17 mouse cellular contexts compared by ENCODE assay signal in the genomic region with DNA sequence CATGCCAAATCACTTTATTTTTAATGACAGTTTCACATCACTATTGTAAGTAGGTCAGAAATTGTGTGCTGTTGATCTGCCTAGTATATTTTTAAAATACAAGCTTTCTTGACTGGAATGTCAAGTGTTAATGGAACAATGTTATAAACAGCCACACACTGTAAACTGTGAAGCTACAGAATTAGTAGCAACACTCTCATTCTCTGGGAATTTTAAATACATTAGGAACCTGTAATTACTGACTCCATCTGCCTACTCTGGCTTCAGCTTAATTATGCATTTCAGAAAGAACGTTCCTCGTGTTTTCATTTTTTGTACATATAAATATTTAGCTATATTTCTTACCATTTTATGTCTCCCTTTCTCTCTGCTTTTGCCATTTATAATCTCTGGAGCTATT.
"Had no signal": no experiment of that assay in that cellular context is flagged by ENCODE, and none has a peak within 500 bp of the region (broad histone marks: within the 10 kb centered on the region; RNA-seq: fewer than 3 reads in every experiment).

No protein-coding gene starts in this region.

- H3K4me2 ChIP-seq: lung, embryonic 15.5 days; midbrain, embryonic 11.5 days; midbrain, embryonic 13.5 days; midbrain, embryonic 15.5 days; neural tube, embryonic 12.5 days; stomach, embryonic 15.5 days had no signal

- DNase-seq: lung, adult 2 months; lung, postnatal 14 days; lung, postnatal 36 days; right cerebral cortex, postnatal 14 days; thymus, adult 18-20 months; thymus, postnatal 14 days; thymus, postnatal 36 days had no signal

- H3K36me3 ChIP-seq: lung, embryonic 15.5 days; midbrain, embryonic 13.5 days; midbrain, embryonic 15.5 days; neural tube, embryonic 12.5 days; stomach, embryonic 15.5 days had no signal

- H3K27ac ChIP-seq: lung, embryonic 15.5 days; macrophage; midbrain, embryonic 13.5 days; midbrain, embryonic 15.5 days; neural tube, embryonic 12.5 days; stomach, embryonic 15.5 days; stomach, postnatal 0 days had no signal

- H3K4me1 ChIP-seq: lung, embryonic 15.5 days; megakaryocyte, embryonic 14.5 days; midbrain, embryonic 13.5 days; midbrain, embryonic 15.5 days; neural tube, embryonic 12.5 days; stomach, embryonic 15.5 days had no signal

- H3K27me3 ChIP-seq: lung, embryonic 15.5 days; megakaryocyte, embryonic 14.5 days; midbrain, embryonic 13.5 days; midbrain, embryonic 15.5 days; neural tube, embryonic 12.5 days; stomach, embryonic 15.5 days had no signal

- H3K9ac ChIP-seq: lung, embryonic 15.5 days; midbrain, embryonic 13.5 days; midbrain, embryonic 15.5 days; neural tube, embryonic 12.5 days; stomach, embryonic 15.5 days had no signal

- ATAC-seq: lung, postnatal 0 days; midbrain, embryonic 13.5 days; midbrain, embryonic 15.5 days had no signal

- H3K9me3 ChIP-seq: lung, embryonic 15.5 days; midbrain, embryonic 15.5 days; neural tube, embryonic 12.5 days; stomach, embryonic 15.5 days had no signal

- H3K4me3 ChIP-seq: lung, embryonic 15.5 days; megakaryocyte, embryonic 14.5 days; midbrain, embryonic 13.5 days; midbrain, embryonic 15.5 days; neural tube, embryonic 12.5 days; stomach, embryonic 15.5 days had no signal
